Mouse (Mus musculus) heart, postnatal 0 days (tissue): ENCODE data around the gene Ncam2. TPM values are rescaled to one million over a fixed set of nuclear protein-coding genes. Genes with fewer than 3 reads are reported as not detected.

Experiments
- ATAC-seq: fragments of 200-750 bp; cut with Nextera tagmentation; 2 replicates; pipeline ENCODE4 v1.8.0; 2017; ENCODE audit warnings: low read depth, moderate number of reproducible peaks, moderate library complexity; ENCODE audit not compliant: insufficient read depth
- DNase-seq: peaks from one replicate; pipeline ENCODE4 v3.0.0-alpha.2; 2016; ENCODE audit warnings: low spot score
- H3K27ac ChIP-seq: fragments of 300-500 bp; sonication (generic); 2 replicates; pipeline ENCODE4 v1.5.1; 2014; ENCODE audit warnings: low read depth, mild to moderate bottlenecking
- H3K27me3 ChIP-seq: fragments of 300-500 bp; sonication (generic); 2 replicates; pipeline ENCODE4 v1.6.1; 2014; ENCODE audit warnings: low read length, mixed read lengths; ENCODE audit not compliant: control insufficient read depth, insufficient read depth
- H3K36me3 ChIP-seq: fragments of 300-500 bp; sonication (generic); replicated peaks from 2 replicates; pipeline ENCODE4 v1.6.1; 2014; ENCODE audit warnings: low read length, mixed read lengths; ENCODE audit not compliant: control insufficient read depth, insufficient read depth
- H3K4me1 ChIP-seq: fragments of 300-500 bp; sonication (generic); 2 replicates; pipeline ENCODE4 v1.6.1; 2014; ENCODE audit warnings: antibody characterized with exemption; ENCODE audit not compliant: control insufficient read depth, insufficient read depth
- H3K4me2 ChIP-seq: fragments of 300-500 bp; sonication (generic); 2 replicates; pipeline ENCODE4 v1.6.1; 2014; ENCODE audit warnings: low read depth, mild to moderate bottlenecking, low read length, moderate library complexity
- H3K4me3 ChIP-seq: fragments of 300-500 bp; sonication (generic); 2 replicates; pipeline ENCODE4 v1.5.1; 2014; ENCODE audit warnings: low read depth, low read length
- H3K9ac ChIP-seq: fragments of 300-500 bp; sonication (generic); replicated peaks from 2 replicates; pipeline ENCODE4 v1.6.1; 2014; ENCODE audit warnings: low read depth, low read length, mixed read lengths
- H3K9me3 ChIP-seq: fragments of 300-500 bp; sonication (generic); replicated peaks from 2 replicates; pipeline ENCODE4 v1.6.1; 2016; ENCODE audit warnings: low read length; ENCODE audit not compliant: control insufficient read depth
- CTCF ChIP-seq: IDR thresholded peaks from 2 replicates; pipeline ENCODE4 v1.5.1; 2016; ENCODE audit warnings: antibody characterized with exemption, control low read depth, low read depth
- EP300 ChIP-seq: IDR thresholded peaks from 2 replicates; pipeline ENCODE4 v1.6.1; 2016; ENCODE audit warnings: antibody characterized with exemption, low read depth
- WGBS: fragments of 180-500 bp; shearing (Covaris S2); extraction: QIAGEN DNeasy Blood & Tissue Kit; methylation state at CpG from one replicate; pipeline ENCODE4 v1.1.7; 2014; 5-methylcytosine and 5-hydroxymethylcytosine counted together
- polyA plus RNA-seq: library from polyadenylated mRNA; unstranded; fragments of >200 nt; fragmentation: Nextera tagmentation; extraction: Ambion mirVana; gene quantifications from 2 replicates; pipeline ENCODE4 v1.2.1, GENCODE M21; 2015
- total RNA-seq: library from RNA; depleted of rRNA; stranded (reverse); fragments of >200 nt; gene quantifications from 2 replicates; pipeline ENCODE4 v1.2.3, GENCODE M21; 2014; ENCODE audit warnings: low replicate concordance

Gene Ncam2
- total and polyA plus RNA-seq, 2 experiments from 2014 or later = 0.04 TPM; not detected in 1

- Histone ChIP-seq H3K9me3 (no peaks in the 10 kb centered on the region), H3K4me3 (no peak overlapping the region), H3K9ac (no peak overlapping the region), H3K27ac (no peak overlapping the region), H3K4me1 (0 out of 2 replicates have a peak, but pooled peaks cover 4% of the 10 kb centered on the region), H3K27me3 (0 out of 2 replicates have a peak, but pooled peaks cover 3% of the 10 kb centered on the region), H3K36me3 (no peaks in the 10 kb centered on the region), H3K4me2 (no peak overlapping the region)
- no peak for ATAC-seq
- DNase-seq = no peak
- no peak for TF ChIP-seq EP300
- no peak for TF ChIP-seq CTCF
- 75% methylated on average over 12 of the region's 12 CpGs for WGBS
Observed at GRCm38 (mm10) chr16:81204405-81205034, 4.0 kb downstream of the Ncam2 start.

- no peak overlapping the region for H3K4me3 ChIP-seq
- no peaks in the 10 kb centered on the region for H3K9me3 ChIP-seq
- 79% methylated on average over 3 of the region's 3 CpGs for WGBS
- H3K27ac ChIP-seq = no peak overlapping the region
- no peak overlapping the region for H3K9ac ChIP-seq
- DNase-seq (no peak), ATAC-seq (no peak)
- no peak for TF ChIP-seq EP300
- no peak for TF ChIP-seq CTCF
- H3K27me3 ChIP-seq = no peaks in the 10 kb centered on the region
- no peaks in the 10 kb centered on the region for H3K36me3 ChIP-seq
- H3K4me1 ChIP-seq = no peaks in the 10 kb centered on the region
- H3K4me2 ChIP-seq = no peak overlapping the region
Observed at GRCm38 (mm10) chr16:81221176-81221575, 20.7 kb downstream of the Ncam2 start.

GRCm38 (mm10) chr16:81223841-81224240 lies 23.3 kb downstream of the Ncam2 start:
- 34% methylated on average over 1 of the region's 1 CpGs for WGBS
- H3K4me3 ChIP-seq = no peak overlapping the region
- DNase-seq (no peak), ATAC-seq (no peak)
- no peak overlapping the region for H3K4me2 ChIP-seq
- H3K27me3 ChIP-seq = no peaks in the 10 kb centered on the region
- H3K9ac ChIP-seq = no peak overlapping the region
- H3K36me3 ChIP-seq = no peaks in the 10 kb centered on the region
- no peak overlapping the region for H3K27ac ChIP-seq
- no peaks in the 10 kb centered on the region for H3K9me3 ChIP-seq
- no peaks in the 10 kb centered on the region for H3K4me1 ChIP-seq
- TF ChIP-seq CTCF (no peak), EP300 (no peak)

GRCm38 (mm10) chr16:81224253-81224652 lies 23.8 kb downstream of the Ncam2 start:
- Histone ChIP-seq H3K27ac (no peak overlapping the region), H3K9me3 (no peaks in the 10 kb centered on the region), H3K4me3 (no peak overlapping the region), H3K36me3 (no peaks in the 10 kb centered on the region), H3K9ac (no peak overlapping the region), H3K4me2 (no peak overlapping the region), H3K4me1 (no peaks in the 10 kb centered on the region), H3K27me3 (no peaks in the 10 kb centered on the region)
- DNase-seq (no peak), ATAC-seq (no peak)
- TF ChIP-seq EP300 = no peak
- TF ChIP-seq CTCF = no peak

- no peak overlapping the region for H3K9ac ChIP-seq
- no peaks in the 10 kb centered on the region for H3K36me3 ChIP-seq
- H3K4me2 ChIP-seq = no peak overlapping the region
- no peak for DNase-seq
- TF ChIP-seq CTCF (no peak), EP300 (no peak)
- ATAC-seq = no peak
- no peaks in the 10 kb centered on the region for H3K9me3 ChIP-seq
- H3K27me3 ChIP-seq = no peaks in the 10 kb centered on the region
- H3K4me1 ChIP-seq = no peaks in the 10 kb centered on the region
- H3K27ac ChIP-seq = no peak overlapping the region
- H3K4me3 ChIP-seq = no peak overlapping the region
Observed at GRCm38 (mm10) chr16:81254875-81255274, 54.4 kb downstream of the Ncam2 start.

- no peak overlapping the region for H3K27ac ChIP-seq
- 57% methylated on average over 2 of the region's 2 CpGs for WGBS
- H3K4me2 ChIP-seq = no peak overlapping the region
- DNase-seq = no peak
- no peak overlapping the region for H3K9ac ChIP-seq
- no peaks in the 10 kb centered on the region for H3K4me1 ChIP-seq
- ATAC-seq = no peak
- H3K27me3 ChIP-seq = no peaks in the 10 kb centered on the region
- no peak for TF ChIP-seq CTCF
- no peak for TF ChIP-seq EP300
- H3K9me3 ChIP-seq = no peaks in the 10 kb centered on the region
- H3K4me3 ChIP-seq = no peak overlapping the region
- H3K36me3 ChIP-seq = no peaks in the 10 kb centered on the region
Observed at GRCm38 (mm10) chr16:81260429-81260828, 59.9 kb downstream of the Ncam2 start.
